21 mouse cellular contexts compared by ENCODE assay signal in genomic region chr11:63573271-63573670, GRCm38 (mm10).
"Had no signal": no experiment of that assay in that cellular context is flagged by ENCODE, and none has a peak within 500 bp of the region (broad histone marks: within the 10 kb centered on the region; RNA-seq: fewer than 3 reads in every experiment).

No protein-coding gene starts in this region.

- H3K27me3 ChIP-seq: liver, embryonic 15.5 days; lung, embryonic 15.5 days; midbrain, embryonic 12.5 days; midbrain, embryonic 15.5 days; neural tube, embryonic 12.5 days; neural tube, embryonic 15.5 days had no signal

- DNase-seq: kidney, adult 18-20 months; kidney, adult 9 months; kidney, postnatal 14 days; kidney, postnatal 4 days; lung, adult 18-20 months; lung, postnatal 14 days; right cerebral cortex, adult 18-20 months; right cerebral cortex, postnatal 14 days; right cerebral cortex, postnatal 4 days; thymus, adult 18-20 months; thymus, postnatal 36 days had no signal

- H3K4me2 ChIP-seq: liver, embryonic 11.5 days; liver, embryonic 15.5 days; lung, embryonic 15.5 days; midbrain, embryonic 12.5 days; midbrain, embryonic 15.5 days; neural tube, embryonic 12.5 days; neural tube, embryonic 15.5 days had no signal

- ATAC-seq: midbrain, embryonic 15.5 days had no signal

- H3K27ac ChIP-seq: layer of hippocampus, adult 2 months; left cerebral cortex, adult 2 months; liver, embryonic 15.5 days; lung, embryonic 15.5 days; macrophage; midbrain, embryonic 12.5 days; midbrain, embryonic 15.5 days; neural tube, embryonic 12.5 days; neural tube, embryonic 15.5 days had no signal

- H3K9me3 ChIP-seq: liver, embryonic 15.5 days; lung, embryonic 15.5 days; midbrain, embryonic 12.5 days; midbrain, embryonic 15.5 days; neural tube, embryonic 12.5 days; neural tube, embryonic 15.5 days had no signal

- H3K36me3 ChIP-seq: liver, embryonic 15.5 days; lung, embryonic 15.5 days; midbrain, embryonic 12.5 days; midbrain, embryonic 15.5 days; neural tube, embryonic 12.5 days; neural tube, embryonic 15.5 days had no signal

- H3K9ac ChIP-seq: liver, embryonic 15.5 days; lung, embryonic 15.5 days; midbrain, embryonic 12.5 days; midbrain, embryonic 15.5 days; neural tube, embryonic 12.5 days; neural tube, embryonic 15.5 days had no signal

- H3K4me3 ChIP-seq: layer of hippocampus, adult 2 months; left cerebral cortex, adult 2 months; liver, embryonic 15.5 days; lung, embryonic 15.5 days; midbrain, embryonic 12.5 days; midbrain, embryonic 15.5 days; neural tube, embryonic 12.5 days; neural tube, embryonic 15.5 days had no signal

- H3K4me1 ChIP-seq: liver, embryonic 15.5 days; lung, embryonic 15.5 days; midbrain, embryonic 12.5 days; midbrain, embryonic 15.5 days; neural tube, embryonic 12.5 days; neural tube, embryonic 15.5 days had no signal
